Mouse (Mus musculus): ENCODE results near the gene Abcc12. TPM values are rescaled to one million over a fixed set of nuclear protein-coding genes. Genes with fewer than 3 reads are reported as not detected.

Abcc12 gene
- total RNA-seq, 1 experiment = 0.36 TPM

GRCm38 (mm10) chr8:86449870-86450515 lies 130.5 kb downstream of the Abcc12 start:
- DNase-seq (ENCODE audit: low read depth, low spot score) = no peak
- in situ Hi-C loops (cut with MboI; ENCODE audit: low sequenced_read_pairs in 2 of 2, unreplicated experiment in 2 of 2) = no loop called here
- H3K27ac ChIP-seq (ENCODE audit: insufficient read depth, low read depth, low read length, poor library complexity, severe bottlenecking) = no peak overlapping the region
- no peaks in the 10 kb centered on the region for H3K36me3 ChIP-seq (ENCODE audit: control insufficient read depth, insufficient read depth, low read length, poor library complexity, severe bottlenecking)
- H3K4me3 ChIP-seq (ENCODE audit: insufficient read depth in 1 of 2, low read depth in 1 of 2, low read length in 2 of 2, poor library complexity in 1 of 2, severe bottlenecking in 1 of 2) = no peak overlapping the region
- no peak for TF ChIP-seq CHD2 (IDR thresholded peaks at IDR 0.05; ENCODE audit: low read depth, low read length)
- no peak for TF ChIP-seq HCFC1 (IDR thresholded peaks at IDR 0.05; ENCODE audit: borderline replicate concordance, insufficient read depth, low read length)
- no peak for TF ChIP-seq ZC3H11A (IDR thresholded peaks at IDR 0.05; ENCODE audit: borderline replicate concordance, low read depth, low read length)
- TF ChIP-seq MAFK (IDR thresholded peaks at IDR 0.05; ENCODE audit: insufficient read depth, low read depth, low read length) = no peak
- TF ChIP-seq ZNF384 (IDR thresholded peaks at IDR 0.05; ENCODE audit: low read depth, low read length) = no peak
- H3K9ac ChIP-seq (ENCODE audit: insufficient read depth, low read depth, low read length, poor library complexity, severe bottlenecking) = no peak overlapping the region
- no peaks in the 10 kb centered on the region for H3K9me3 ChIP-seq (ENCODE audit: control insufficient read depth, insufficient read depth, low read depth, low read length)
- no peaks in the 10 kb centered on the region for H3K4me1 ChIP-seq (ENCODE audit: control insufficient read depth in 2 of 2, insufficient read depth in 2 of 2, low read length in 2 of 2, poor library complexity in 1 of 2)

- no peak for TF ChIP-seq HCFC1 (IDR thresholded peaks at IDR 0.05; ENCODE audit: borderline replicate concordance, insufficient read depth, low read length)
- no peaks in the 10 kb centered on the region for H3K36me3 ChIP-seq (ENCODE audit: control insufficient read depth, insufficient read depth, low read length, poor library complexity, severe bottlenecking)
- no peak overlapping the region for H3K27ac ChIP-seq (ENCODE audit: insufficient read depth, low read depth, low read length, poor library complexity, severe bottlenecking)
- no peak for DNase-seq (ENCODE audit: low read depth, low spot score)
- no peak overlapping the region for H3K4me3 ChIP-seq (ENCODE audit: insufficient read depth in 1 of 2, low read depth in 1 of 2, low read length in 2 of 2, poor library complexity in 1 of 2, severe bottlenecking in 1 of 2)
- no peaks in the 10 kb centered on the region for H3K4me1 ChIP-seq (ENCODE audit: control insufficient read depth in 2 of 2, insufficient read depth in 2 of 2, low read length in 2 of 2, poor library complexity in 1 of 2)
- H3K9ac ChIP-seq (ENCODE audit: insufficient read depth, low read depth, low read length, poor library complexity, severe bottlenecking) = no peak overlapping the region
- no peaks in the 10 kb centered on the region for H3K9me3 ChIP-seq (ENCODE audit: control insufficient read depth, insufficient read depth, low read depth, low read length)
- in situ Hi-C loops (cut with MboI; ENCODE audit: low sequenced_read_pairs in 2 of 2, unreplicated experiment in 2 of 2) = no loop called here
Observed at GRCm38 (mm10) chr8:86445516-86445915, 135.0 kb downstream of the Abcc12 start.

- Histone ChIP-seq H3K4me3 (ENCODE audit: insufficient read depth in 1 of 2, low read depth in 1 of 2, low read length in 2 of 2, poor library complexity in 1 of 2, severe bottlenecking in 1 of 2) (no peak overlapping the region), H3K9ac (ENCODE audit: insufficient read depth, low read depth, low read length, poor library complexity, severe bottlenecking) (no peak overlapping the region), H3K9me3 (ENCODE audit: control insufficient read depth, insufficient read depth, low read depth, low read length) (no peaks in the 10 kb centered on the region), H3K27ac (ENCODE audit: insufficient read depth, low read depth, low read length, poor library complexity, severe bottlenecking) (no peak overlapping the region), H3K4me1 (ENCODE audit: control insufficient read depth in 2 of 2, insufficient read depth in 2 of 2, low read length in 2 of 2, poor library complexity in 1 of 2) (no peaks in the 10 kb centered on the region), H3K36me3 (ENCODE audit: control insufficient read depth, insufficient read depth, low read length, poor library complexity, severe bottlenecking) (no peaks in the 10 kb centered on the region)
- in situ Hi-C loops (cut with MboI; ENCODE audit: low sequenced_read_pairs in 2 of 2, unreplicated experiment in 2 of 2) = no loop called here
- DNase-seq (ENCODE audit: low read depth, low spot score) = no peak
- no peak for TF ChIP-seq MAFK (IDR thresholded peaks at IDR 0.05; ENCODE audit: insufficient read depth, low read depth, low read length)
- TF ChIP-seq CHD2 (IDR thresholded peaks at IDR 0.05; ENCODE audit: low read depth, low read length) = no peak
- TF ChIP-seq HCFC1 (IDR thresholded peaks at IDR 0.05; ENCODE audit: borderline replicate concordance, insufficient read depth, low read length) = no peak
- TF ChIP-seq ZC3H11A (IDR thresholded peaks at IDR 0.05; ENCODE audit: borderline replicate concordance, low read depth, low read length) = no peak
- TF ChIP-seq ZNF384 (IDR thresholded peaks at IDR 0.05; ENCODE audit: low read depth, low read length) = no peak
Observed at GRCm38 (mm10) chr8:86443744-86444143, 136.7 kb downstream of the Abcc12 start.

- in situ Hi-C loops (cut with MboI; ENCODE audit: low sequenced_read_pairs in 2 of 2, unreplicated experiment in 2 of 2) = no loop called here
- Histone ChIP-seq H3K4me3 (ENCODE audit: insufficient read depth in 1 of 2, low read depth in 1 of 2, low read length in 2 of 2, poor library complexity in 1 of 2, severe bottlenecking in 1 of 2) (no peak overlapping the region), H3K36me3 (ENCODE audit: control insufficient read depth, insufficient read depth, low read length, poor library complexity, severe bottlenecking) (no peaks in the 10 kb centered on the region), H3K4me1 (ENCODE audit: control insufficient read depth in 2 of 2, insufficient read depth in 2 of 2, low read length in 2 of 2, poor library complexity in 1 of 2) (no peaks in the 10 kb centered on the region), H3K9ac (ENCODE audit: insufficient read depth, low read depth, low read length, poor library complexity, severe bottlenecking) (no peak overlapping the region), H3K27ac (ENCODE audit: insufficient read depth, low read depth, low read length, poor library complexity, severe bottlenecking) (no peak overlapping the region), H3K9me3 (ENCODE audit: control insufficient read depth, insufficient read depth, low read depth, low read length) (no peaks in the 10 kb centered on the region)
- TF ChIP-seq CHD2 (IDR thresholded peaks at IDR 0.05; ENCODE audit: low read depth, low read length) (no peak), ZNF384 (IDR thresholded peaks at IDR 0.05; ENCODE audit: low read depth, low read length) (no peak), HCFC1 (IDR thresholded peaks at IDR 0.05; ENCODE audit: borderline replicate concordance, insufficient read depth, low read length) (no peak), MAFK (IDR thresholded peaks at IDR 0.05; ENCODE audit: insufficient read depth, low read depth, low read length) (no peak), ZC3H11A (IDR thresholded peaks at IDR 0.05; ENCODE audit: borderline replicate concordance, low read depth, low read length) (no peak)
- DNase-seq (ENCODE audit: low read depth, low spot score) = no peak
Observed at GRCm38 (mm10) chr8:86438983-86439299, 141.5 kb downstream of the Abcc12 start.

All from ES-E14 (cell line).